Mouse (Mus musculus) hindbrain, postnatal 0 days (tissue): ENCODE data around the gene Cc2d2a. TPM values are rescaled to one million over a fixed set of nuclear protein-coding genes. Genes with fewer than 3 reads are reported as not detected.

Source experiments
- ATAC-seq: fragments of 200-750 bp; cut with Nextera tagmentation; 2 replicates; pipeline ENCODE4 v1.8.0; 2017; ENCODE audit warnings: mild to moderate bottlenecking, moderate TSS enrichment, moderate library complexity
- DNase-seq: peaks from one replicate; pipeline ENCODE4 v3.0.0-alpha.2; 2015; ENCODE audit warnings: low spot score
- H3K27ac ChIP-seq: fragments of 300-500 bp; sonication (generic); 2 replicates; pipeline ENCODE4 v1.5.1; 2014; ENCODE audit warnings: mild to moderate bottlenecking
- H3K27me3 ChIP-seq: fragments of 300-500 bp; sonication (generic); 2 replicates; pipeline ENCODE4 v1.6.1; 2014; ENCODE audit warnings: low read length, mixed read lengths; ENCODE audit not compliant: insufficient read depth
- H3K36me3 ChIP-seq: fragments of 300-500 bp; sonication (generic); 2 replicates; pipeline ENCODE4 v1.6.1; 2014; ENCODE audit warnings: low read length, mixed read lengths; ENCODE audit not compliant: insufficient read depth
- H3K4me1 ChIP-seq: fragments of 300-500 bp; sonication (generic); 2 replicates; pipeline ENCODE4 v1.6.1; 2014; ENCODE audit warnings: antibody characterized with exemption, low read length, mixed read lengths; ENCODE audit not compliant: insufficient read depth
- H3K4me2 ChIP-seq: fragments of 300-500 bp; sonication (generic); 2 replicates; pipeline ENCODE4 v1.6.1; 2014; ENCODE audit warnings: low read depth, mild to moderate bottlenecking, low read length, moderate library complexity, mixed read lengths
- H3K4me3 ChIP-seq: fragments of 300-500 bp; sonication (generic); 2 replicates; pipeline ENCODE4 v1.5.1; 2014; ENCODE audit warnings: low read length
- H3K9ac ChIP-seq: fragments of 300-500 bp; sonication (generic); replicated peaks from 2 replicates; pipeline ENCODE4 v1.6.1; 2014; ENCODE audit warnings: mild to moderate bottlenecking, low read length, moderate library complexity, mixed read lengths
- H3K9me3 ChIP-seq: fragments of 300-500 bp; sonication (generic); 2 replicates; pipeline ENCODE4 v1.6.1; 2016; ENCODE audit warnings: low read length, mixed read lengths
- CTCF ChIP-seq: IDR thresholded peaks from 2 replicates; pipeline ENCODE4 v1.5.1; 2016; ENCODE audit warnings: antibody characterized with exemption, control low read depth, low read depth
- WGBS: fragments of 180-500 bp; shearing (Covaris S2); extraction: QIAGEN DNeasy Blood & Tissue Kit; methylation state at CpG from one replicate; pipeline ENCODE4 v1.1.7; 2014; 5-methylcytosine and 5-hydroxymethylcytosine counted together
- polyA plus RNA-seq: library from polyadenylated mRNA; unstranded; fragments of >200 nt; fragmentation: Nextera tagmentation; extraction: Ambion mirVana; gene quantifications from 2 replicates; pipeline ENCODE4 v1.2.1, GENCODE M21; 2015
- total RNA-seq: library from RNA; depleted of rRNA; stranded (reverse); fragments of >200 nt; gene quantifications from 2 replicates; pipeline ENCODE4 v1.2.3, GENCODE M21; 2014

Cc2d2a gene
- total and polyA plus RNA-seq, 2 experiments from 2014 or later = 5.1 to 5.6 TPM

GRCm38 (mm10) chr5:43723830-43724229 is 61.7 kb downstream of the Cc2d2a start:
- no peak overlapping the region for H3K27ac ChIP-seq
- H3K9me3 ChIP-seq = no peaks in the 10 kb centered on the region
- no peak overlapping the region for H3K4me2 ChIP-seq
- DNase-seq = no peak
- H3K9ac ChIP-seq = no peak overlapping the region
- H3K4me1 ChIP-seq = no peaks in the 10 kb centered on the region
- no peak overlapping the region for H3K4me3 ChIP-seq
- H3K36me3 ChIP-seq = peaks cover 44% of the 10 kb centered on the region
- WGBS = 88% methylated on average over 7 of the region's 7 CpGs
- H3K27me3 ChIP-seq = no peaks in the 10 kb centered on the region
- no peak for TF ChIP-seq CTCF
- no peak for ATAC-seq

GRCm38 (mm10) chr5:43728375-43729165 is 66.4 kb downstream of the Cc2d2a start:
- ATAC-seq (no peak), DNase-seq (no peak)
- 83% methylated on average over 11 of the region's 11 CpGs for WGBS

GRCm38 (mm10) chr5:43732381-43732780 is 70.2 kb downstream of the Cc2d2a start:
- Histone ChIP-seq H3K4me3 (no peak overlapping the region), H3K4me1 (no peaks in the 10 kb centered on the region), H3K9ac (no peak overlapping the region), H3K27me3 (no peaks in the 10 kb centered on the region), H3K9me3 (no peaks in the 10 kb centered on the region), H3K36me3 (peaks cover 20% of the 10 kb centered on the region), H3K4me2 (no peak overlapping the region), H3K27ac (no peak overlapping the region)
- DNase-seq (no peak), ATAC-seq (no peak)
- 82% methylated on average over 8 of the region's 8 CpGs for WGBS
- TF ChIP-seq CTCF = no peak

More at GRCm38 (mm10) chr5:43728375-43729165, 66.4 kb downstream of the Cc2d2a start:
- no peaks in the 10 kb centered on the region for H3K4me1 ChIP-seq
- H3K9me3 ChIP-seq = no peaks in the 10 kb centered on the region
- no peaks in the 10 kb centered on the region for H3K27me3 ChIP-seq
- H3K4me2 ChIP-seq = no peak overlapping the region
- no peak overlapping the region for H3K9ac ChIP-seq
- no peak overlapping the region for H3K4me3 ChIP-seq
- peaks cover 30% of the 10 kb centered on the region for H3K36me3 ChIP-seq
- TF ChIP-seq CTCF = no peak
- no peak overlapping the region for H3K27ac ChIP-seq

GRCm38 (mm10) chr5:43744187-43744586 is 82.0 kb downstream of the Cc2d2a start:
- ATAC-seq (no peak), DNase-seq (no peak)
- no peaks in the 10 kb centered on the region for H3K27me3 ChIP-seq
- no peak overlapping the region for H3K4me2 ChIP-seq
- no peak overlapping the region for H3K9ac ChIP-seq
- no peak for TF ChIP-seq CTCF
- no peaks in the 10 kb centered on the region for H3K4me1 ChIP-seq
- H3K4me3 ChIP-seq = no peak overlapping the region
- no peaks in the 10 kb centered on the region for H3K9me3 ChIP-seq
- peaks cover 6% of the 10 kb centered on the region for H3K36me3 ChIP-seq
- no peak overlapping the region for H3K27ac ChIP-seq
- 94% methylated on average over 1 of the region's 1 CpGs for WGBS

GRCm38 (mm10) chr5:43745156-43745555 is 83.0 kb downstream of the Cc2d2a start:
- Histone ChIP-seq H3K4me3 (no peak overlapping the region), H3K36me3 (peaks cover 6% of the 10 kb centered on the region), H3K9ac (no peak overlapping the region), H3K27me3 (no peaks in the 10 kb centered on the region), H3K4me2 (no peak overlapping the region), H3K4me1 (no peaks in the 10 kb centered on the region), H3K27ac (no peak overlapping the region), H3K9me3 (no peaks in the 10 kb centered on the region)
- no peak for TF ChIP-seq CTCF
- whole genome bisulfite sequencing = 54% methylated on average over 5 of the region's 5 CpGs
- ATAC-seq (no peak), DNase-seq (no peak)

- Histone ChIP-seq H3K27ac (no peak overlapping the region), H3K4me3 (no peak overlapping the region), H3K27me3 (no peaks in the 10 kb centered on the region), H3K9ac (no peak overlapping the region), H3K4me2 (no peak overlapping the region), H3K36me3 (peaks cover 6% of the 10 kb centered on the region; the same call in 1 of the 2 replicates), H3K4me1 (no peaks in the 10 kb centered on the region), H3K9me3 (no peaks in the 10 kb centered on the region)
- DNase-seq (no peak), ATAC-seq (no peak)
- WGBS = 88% methylated on average over 4 of the region's 4 CpGs
- no peak for TF ChIP-seq CTCF
These were observed 85.9 kb downstream of the Cc2d2a start for GRCm38 (mm10) chr5:43748039-43748438.

GRCm38 (mm10) chr5:43749092-43749491 is 86.9 kb downstream of the Cc2d2a start:
- H3K36me3 ChIP-seq = peaks cover 6% of the 10 kb centered on the region; the same call in 1 of the 2 replicates
- peak; percentile 5 for DNase-seq
- no peak overlapping the region for H3K4me2 ChIP-seq
- H3K9me3 ChIP-seq = no peaks in the 10 kb centered on the region
- TF ChIP-seq CTCF = 0 out of 2 replicates have a peak, but pooled peaks have one; percentile 12
- H3K9ac ChIP-seq = no peak overlapping the region
- H3K27ac ChIP-seq = no peak overlapping the region
- no peak overlapping the region for H3K4me3 ChIP-seq
- H3K4me1 ChIP-seq = no peaks in the 10 kb centered on the region
- no peak for ATAC-seq
- no peaks in the 10 kb centered on the region for H3K27me3 ChIP-seq
- WGBS = 77% methylated on average over 3 of the region's 3 CpGs
